Mouse (Mus musculus) kidney, postnatal 0 days (tissue): ENCODE measurements at regions not wholly inside any gene's neighbourhood (a gene's known extent, or its start where the extent isn't known, plus 50 kb on each side); places are given as distances from the start of the nearest gene placed in this dataset.

ENCODE experiments used
- ATAC-seq: fragments of 200-750 bp; cut with Nextera tagmentation; replicated peaks from 2 replicates; pipeline ENCODE4 v1.8.0; 2017; ENCODE audit warnings: low read depth, moderate number of reproducible peaks, moderate TSS enrichment, moderate library complexity; ENCODE audit not compliant: low FRiP score
- DNase-seq: peaks from one replicate; pipeline ENCODE4 v3.0.0-alpha.2; 2016; ENCODE audit warnings: low spot score
- H3K27ac ChIP-seq: fragments of 300-500 bp; sonication (generic); 2 replicates; pipeline ENCODE4 v1.5.1; 2014; ENCODE audit warnings: mild to moderate bottlenecking
- H3K27me3 ChIP-seq: fragments of 300-500 bp; sonication (generic); 2 replicates; pipeline ENCODE4 v1.6.1; 2014; ENCODE audit warnings: low read length, mixed read lengths; ENCODE audit not compliant: insufficient read depth
- H3K36me3 ChIP-seq: fragments of 300-500 bp; sonication (generic); 2 replicates; pipeline ENCODE4 v1.6.1; 2014; ENCODE audit warnings: low read length, mixed read lengths; ENCODE audit not compliant: insufficient read depth
- H3K4me1 ChIP-seq: fragments of 300-500 bp; sonication (generic); replicated peaks from 2 replicates; pipeline ENCODE4 v1.6.1; 2014; ENCODE audit warnings: antibody characterized with exemption, low read length, mixed read lengths; ENCODE audit not compliant: insufficient read depth
- H3K4me2 ChIP-seq: fragments of 300-500 bp; sonication (generic); 2 replicates; pipeline ENCODE4 v1.6.1; 2014; ENCODE audit warnings: mild to moderate bottlenecking, low read length, moderate library complexity, mixed read lengths
- H3K4me3 ChIP-seq: fragments of 300-500 bp; sonication (generic); replicated peaks from 2 replicates; pipeline ENCODE4 v1.5.1; 2014; ENCODE audit warnings: low read depth, low read length
- H3K9ac ChIP-seq: fragments of 300-500 bp; sonication (generic); 2 replicates; pipeline ENCODE4 v1.6.1; 2014; ENCODE audit warnings: low read depth, low read length
- H3K9me3 ChIP-seq: fragments of 300-500 bp; sonication (generic); replicated peaks from 2 replicates; pipeline ENCODE4 v1.6.1; 2016; ENCODE audit warnings: low read length, inconsistent platforms, mixed read lengths
- CTCF ChIP-seq: IDR thresholded peaks from 2 replicates; pipeline ENCODE4 v1.5.1; 2016; ENCODE audit warnings: antibody characterized with exemption, low read depth, mild to moderate bottlenecking, moderate library complexity
- WGBS: fragments of 180-500 bp; shearing (Covaris S2); extraction: QIAGEN DNeasy Blood & Tissue Kit; methylation state at CpG from one replicate; pipeline ENCODE4 v1.1.7; 2014; 5-methylcytosine and 5-hydroxymethylcytosine counted together

- H3K27ac ChIP-seq, result no peak overlapping the region; the same call in 1 of the 2 replicates
- 8% methylated on average over 2 of the region's 2 CpGs for WGBS
- no peaks in the 10 kb centered on the region for H3K9me3 ChIP-seq
- TF ChIP-seq CTCF, result no peak
- no peak overlapping the region for H3K4me2 ChIP-seq
- H3K4me3 ChIP-seq, result no peak overlapping the region
- H3K9ac ChIP-seq, result no peak overlapping the region
- no peak for DNase-seq
- no peaks in the 10 kb centered on the region for H3K36me3 ChIP-seq
- H3K4me1 ChIP-seq, result peaks cover 6% of the 10 kb centered on the region; the same call in 1 of the 2 replicates
- H3K27me3 ChIP-seq, result no peaks in the 10 kb centered on the region
- ATAC-seq, result no peak
Observed at GRCm38 (mm10) chr2:173393324-173393592, 116.9 kb upstream of the Pmepa1 start.

GRCm38 (mm10) chr2:173395526-173395925 is 119.2 kb upstream of the Pmepa1 start:
- ATAC-seq, result no peak
- WGBS, result 45% methylated on average over 6 of the region's 6 CpGs
- DNase-seq, result no peak
- Histone ChIP-seq H3K4me1 (peaks cover 6% of the 10 kb centered on the region; the same call in 1 of the 2 replicates), H3K9me3 (no peaks in the 10 kb centered on the region), H3K27ac (no peak overlapping the region), H3K4me2 (no peak overlapping the region), H3K27me3 (no peaks in the 10 kb centered on the region), H3K4me3 (no peak overlapping the region), H3K9ac (no peak overlapping the region), H3K36me3 (no peaks in the 10 kb centered on the region)
- no peak for TF ChIP-seq CTCF

- no peak overlapping the region for H3K9ac ChIP-seq
- H3K27me3 ChIP-seq, result no peaks in the 10 kb centered on the region
- 93% methylated on average over 2 of the region's 2 CpGs for WGBS
- H3K4me3 ChIP-seq, result no peak overlapping the region
- no peaks in the 10 kb centered on the region for H3K9me3 ChIP-seq
- H3K4me2 ChIP-seq, result no peak overlapping the region
- no peak for ATAC-seq
- TF ChIP-seq CTCF, result no peak
- no peaks in the 10 kb centered on the region for H3K4me1 ChIP-seq
- no peaks in the 10 kb centered on the region for H3K36me3 ChIP-seq
- no peak for DNase-seq
- no peak overlapping the region for H3K27ac ChIP-seq
Observed at GRCm38 (mm10) chr2:173397846-173398331, 121.6 kb upstream of the Pmepa1 start.

DNA sequence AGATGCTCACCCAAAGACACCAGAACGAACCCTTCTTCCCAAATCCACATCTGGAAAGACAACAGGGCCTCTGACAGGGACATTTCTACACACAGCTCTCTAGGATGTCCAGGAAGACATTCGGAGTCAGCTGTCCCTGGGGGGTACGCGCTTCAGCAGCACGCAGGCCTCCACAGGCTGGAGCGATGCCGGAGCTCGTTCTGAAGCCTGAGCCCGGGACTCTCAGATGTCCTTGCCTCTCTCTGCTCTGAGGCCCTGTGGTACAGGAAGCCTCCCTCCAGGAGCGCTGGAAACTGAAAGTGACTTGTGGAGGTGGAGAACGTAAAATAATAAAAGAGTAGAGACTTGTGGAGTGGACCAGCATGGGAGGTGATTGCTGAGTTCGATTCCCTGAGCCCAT is 116.8 kb upstream of the 1700021F07Rik start:
- Histone ChIP-seq H3K27me3 (no peaks in the 10 kb centered on the region; the same call in 1 of the 2 replicates), H3K27ac (no peak overlapping the region), H3K36me3 (no peaks in the 10 kb centered on the region), H3K4me1 (0 out of 2 replicates have a peak, but pooled peaks cover 14% of the 10 kb centered on the region), H3K9ac (no peak overlapping the region), H3K4me2 (no peak overlapping the region), H3K9me3 (no peaks in the 10 kb centered on the region), H3K4me3 (no peak overlapping the region)
- ATAC-seq (no peak), DNase-seq (no peak)
- WGBS, result 69% methylated on average over 12 of the region's 12 CpGs
- TF ChIP-seq CTCF, result no peak

GRCm38 (mm10) chr2:173406344-173407094 is 115.9 kb upstream of the 1700021F07Rik start:
- no peaks in the 10 kb centered on the region; the same call in 1 of the 2 replicates for H3K27me3 ChIP-seq
- H3K9ac ChIP-seq, result no peak overlapping the region
- 0 out of 2 replicates have a peak, but pooled peaks cover 14% of the 10 kb centered on the region for H3K4me1 ChIP-seq
- TF ChIP-seq CTCF, result no peak
- H3K4me3 ChIP-seq, result no peak overlapping the region
- no peaks in the 10 kb centered on the region for H3K9me3 ChIP-seq
- no peaks in the 10 kb centered on the region for H3K36me3 ChIP-seq
- peak; percentile 56 for DNase-seq
- no peak overlapping the region for H3K4me2 ChIP-seq
- peak; percentile 55; the same call in 1 of the 2 replicates for ATAC-seq
- WGBS, result 22% methylated on average over 13 of the region's 13 CpGs
- H3K27ac ChIP-seq, result no peak overlapping the region

DNA sequence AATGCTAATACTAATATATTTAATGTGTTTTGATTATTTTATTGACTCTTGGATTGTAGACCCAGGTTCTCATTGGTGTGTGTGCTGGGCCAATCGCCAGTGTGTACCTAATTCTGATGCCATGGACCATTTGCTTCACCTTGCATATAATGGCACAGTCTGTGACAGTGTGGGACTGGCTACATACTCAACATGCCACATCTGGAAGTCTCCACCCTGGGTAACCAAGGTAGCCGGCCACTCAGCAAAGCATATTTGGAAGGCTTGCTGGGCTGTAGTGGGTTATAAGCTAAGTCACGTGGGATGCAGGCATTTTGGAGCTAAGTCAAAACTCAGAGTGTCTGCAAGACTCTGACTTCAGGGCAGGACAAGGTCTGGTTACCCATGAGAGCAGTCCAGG is 115.3 kb upstream of the 1700021F07Rik start:
- no peaks in the 10 kb centered on the region; the same call in 1 of the 2 replicates for H3K27me3 ChIP-seq
- no peak for ATAC-seq
- H3K36me3 ChIP-seq, result no peaks in the 10 kb centered on the region

More for the DNA sequence above, 115.3 kb upstream of the 1700021F07Rik start:
- no peak overlapping the region for H3K4me2 ChIP-seq
- H3K9ac ChIP-seq, result no peak overlapping the region
- no peak for DNase-seq
- no peak overlapping the region for H3K27ac ChIP-seq
- 0 out of 2 replicates have a peak, but pooled peaks cover 14% of the 10 kb centered on the region for H3K4me1 ChIP-seq
- no peak overlapping the region for H3K4me3 ChIP-seq
- WGBS, result 51% methylated on average over 3 of the region's 3 CpGs
- no peak for TF ChIP-seq CTCF
- H3K9me3 ChIP-seq, result no peaks in the 10 kb centered on the region
